Mouse (Mus musculus): ENCODE results near the gene Zfp954. TPM values are rescaled to one million over a fixed set of nuclear protein-coding genes. Genes with fewer than 3 reads are reported as not detected.
A peak's percentile ranks its signal among the peaks of the same experiment; 100 is the strongest.
"Not testable (repeated sequence)": the region's sequence is repeated elsewhere in the genome, so short reads cannot be mapped to it uniquely, and the experiment has no call there.

Gene Zfp954
- total RNA-seq (2014; fragmentation: Nextera tagmentation) (12.0 and 13.7 TPM in 2 replicates), total RNA-seq (2017) (4.4 and 13.8 TPM in 2 replicates)

DNA sequence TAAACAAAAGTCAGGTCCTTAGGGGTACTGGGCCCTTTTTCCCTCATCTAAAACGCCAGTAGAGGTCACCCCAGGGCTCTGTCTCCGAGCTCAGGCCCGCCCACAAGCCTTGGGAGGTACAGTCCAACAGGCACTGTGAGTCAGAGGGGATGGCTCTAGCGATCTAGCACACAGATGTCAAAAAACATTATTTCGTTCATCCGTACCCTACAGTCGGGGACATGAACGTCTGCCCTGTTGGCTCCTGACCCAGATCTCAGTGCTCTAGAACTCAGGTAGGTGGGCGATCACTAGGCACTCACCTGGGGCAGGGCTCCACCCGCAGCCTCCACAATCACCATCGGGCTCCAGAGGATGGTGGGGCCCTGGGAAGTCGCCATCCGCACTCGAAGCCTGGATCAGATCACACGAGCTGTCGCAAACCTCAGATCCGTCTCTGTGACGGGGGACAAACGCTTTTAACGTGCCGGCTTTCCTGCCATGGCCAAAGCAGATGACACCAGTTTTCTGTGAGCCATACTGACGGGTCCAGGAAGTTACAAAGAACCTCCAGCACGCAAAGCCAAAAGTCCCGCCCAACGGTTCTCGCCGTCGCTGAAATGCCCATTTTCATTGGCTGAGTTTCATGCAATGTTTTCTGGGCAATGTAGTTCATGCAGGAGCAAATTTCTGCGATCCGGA, at the start of gene Zfp954:
Gene Zfp954, minus strand, starts transcription at position 568 of the 681 bp plus-strand sequence.
- ATAC-seq (replicated peaks; ENCODE audit: low FRiP score, low TSS enrichment, poor library complexity, severe bottlenecking), result peak; percentile 98

DNA sequence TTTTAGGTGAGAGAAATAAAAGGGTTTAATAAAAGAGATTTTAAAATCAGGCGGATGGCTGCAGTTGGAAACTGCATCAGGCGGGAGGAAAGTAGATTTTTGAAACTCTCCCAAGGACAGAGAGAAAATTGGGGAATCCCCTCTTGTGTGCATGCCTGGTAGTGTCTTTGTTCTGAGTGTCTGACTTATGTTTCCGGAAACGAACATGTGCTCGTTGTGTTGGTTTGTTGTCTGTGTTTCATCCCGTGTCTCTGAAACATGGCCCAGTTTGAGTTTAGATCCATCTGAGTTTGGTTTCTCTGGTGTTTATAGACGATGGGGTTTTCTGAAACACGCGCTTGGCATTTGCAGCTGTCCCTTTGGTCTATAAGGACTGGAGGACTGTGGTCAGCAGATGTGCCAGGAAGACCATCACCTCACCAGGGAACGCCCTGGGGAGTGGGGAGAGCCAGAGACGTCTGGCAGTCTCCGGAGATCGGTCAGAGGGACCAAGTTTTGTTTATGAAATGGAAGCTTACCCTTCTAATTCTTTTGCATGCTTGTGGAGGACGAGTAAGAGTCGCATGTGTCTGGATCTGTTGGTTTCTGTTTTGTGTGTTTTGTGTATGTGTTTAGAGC, 24.8 kb upstream of the Zfp954 start:
- no peak for ATAC-seq (replicated peaks; ENCODE audit: low FRiP score, low TSS enrichment, poor library complexity, severe bottlenecking)

DNA sequence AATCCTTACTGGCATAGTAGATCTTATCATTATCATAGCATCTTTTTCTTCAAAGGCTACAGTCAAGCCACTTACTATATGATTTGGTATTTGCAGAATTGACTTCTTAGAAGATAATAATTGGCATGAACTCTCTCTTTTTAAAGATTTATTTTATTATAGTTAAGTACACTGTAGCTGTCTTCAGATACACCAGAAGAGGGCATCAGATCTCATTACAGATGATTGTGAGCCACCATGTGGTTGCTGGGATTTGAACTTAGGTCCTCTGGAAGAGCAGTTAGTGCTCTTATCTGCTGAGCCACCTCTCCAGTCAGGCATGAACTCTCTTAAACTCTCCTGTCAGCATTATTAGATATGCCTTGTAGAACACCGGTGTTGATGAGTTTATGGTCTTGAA, 22.9 kb upstream of the Zfp954 start:
- ATAC-seq (replicated peaks; ENCODE audit: low FRiP score, low TSS enrichment, poor library complexity, severe bottlenecking), result no peak

DNA sequence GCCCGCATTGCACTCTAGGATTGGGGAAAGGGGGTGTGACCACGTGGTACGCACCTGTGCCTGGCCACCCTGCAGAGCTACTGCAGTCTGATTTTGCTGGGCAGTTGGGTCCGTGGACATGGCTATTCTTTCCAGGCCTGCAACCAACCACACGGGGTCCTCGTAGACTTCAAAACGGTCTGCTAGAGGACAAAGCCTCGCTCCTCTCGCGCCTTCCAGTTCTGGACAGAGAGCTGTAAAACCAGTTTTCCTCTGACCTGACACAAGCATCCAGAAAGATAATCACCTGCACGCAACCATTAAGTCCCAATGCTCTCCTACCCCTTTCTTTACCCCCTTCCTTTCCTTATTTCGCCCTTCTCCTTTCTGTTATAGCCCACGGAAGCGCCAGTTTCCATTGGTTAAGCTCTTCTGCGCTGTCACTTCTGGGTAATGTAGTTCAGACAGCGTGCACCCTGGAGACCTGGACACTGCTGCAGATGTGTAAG, 15.1 kb upstream of the Zfp954 start, which contains the start of gene Zfp773:
Gene Zfp773, minus strand, starts transcription at position 377 of the 488 bp plus-strand sequence.
- ATAC-seq (replicated peaks; ENCODE audit: low FRiP score, low TSS enrichment, poor library complexity, severe bottlenecking), result peak; percentile 99

DNA sequence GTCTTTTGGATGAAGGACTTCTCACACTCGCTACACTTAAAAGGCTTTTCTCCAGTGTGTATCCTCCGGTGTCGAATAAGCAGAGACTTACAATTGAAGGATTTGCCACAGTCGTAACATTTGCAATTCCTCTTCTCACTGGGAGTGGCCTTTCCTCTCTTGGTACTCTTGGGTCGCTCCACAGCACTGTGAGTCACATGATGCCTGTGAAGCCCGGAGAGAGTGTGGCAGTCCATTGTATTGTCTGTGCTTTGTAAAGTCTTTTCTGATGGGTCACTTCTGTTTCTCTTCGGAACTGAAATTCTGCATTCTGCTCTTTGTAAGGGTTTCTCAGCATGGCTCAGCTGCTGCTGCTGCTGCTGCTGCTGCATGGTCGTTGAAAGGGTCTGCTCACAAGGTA, 11.5 kb upstream of the Zfp954 start:
- no peak for ATAC-seq (replicated peaks; ENCODE audit: low FRiP score, low TSS enrichment, poor library complexity, severe bottlenecking)

DNA sequence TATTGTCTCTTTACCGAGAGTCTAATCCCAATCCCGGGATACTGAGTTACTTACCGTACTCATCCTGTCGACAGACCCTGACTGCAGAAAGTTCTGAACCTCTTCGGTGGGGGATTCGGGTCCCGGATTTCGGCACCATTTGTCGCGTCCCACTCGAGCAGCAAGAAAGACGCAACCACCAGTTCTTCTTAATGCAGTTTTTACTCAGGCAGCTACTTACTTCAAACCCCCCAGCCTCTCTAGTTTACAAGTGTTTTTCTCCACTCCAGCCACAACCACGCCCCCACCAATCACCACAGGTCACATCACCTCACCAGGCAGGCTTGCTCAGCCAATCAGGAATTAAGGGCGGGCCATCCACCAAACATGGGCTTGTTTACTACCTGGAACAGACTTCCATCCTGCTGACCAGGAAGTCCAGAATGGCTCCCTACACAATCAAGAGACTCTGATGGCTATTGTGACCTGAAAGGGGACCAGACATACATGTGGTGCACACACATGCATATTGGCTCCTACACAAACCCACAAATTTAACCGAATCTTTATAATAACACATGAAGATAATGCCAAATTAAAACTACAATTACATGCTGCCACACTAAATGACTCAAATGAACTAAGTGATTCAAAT, 9.3 kb upstream of the Zfp954 start:
- ATAC-seq (replicated peaks; ENCODE audit: low FRiP score, low TSS enrichment, poor library complexity, severe bottlenecking), result not testable (repeated sequence)

DNA sequence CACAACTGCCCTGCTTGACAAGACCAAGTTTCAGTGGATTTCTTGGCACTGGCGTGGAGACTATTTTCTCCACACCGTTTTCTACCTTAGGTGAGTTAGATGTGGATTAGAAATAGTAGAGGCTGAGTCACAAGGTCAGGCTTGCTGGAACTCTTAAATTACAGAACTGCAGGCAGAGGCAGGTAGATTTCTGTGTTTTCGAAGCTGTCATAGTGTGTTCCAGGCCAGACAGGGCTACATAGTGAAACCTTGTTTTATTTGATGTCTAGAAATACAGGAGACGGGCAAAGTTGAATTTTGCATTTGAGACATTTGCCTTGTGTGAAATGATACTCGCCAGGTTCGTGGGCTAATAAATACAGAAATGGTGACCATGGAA, 303 bp upstream of the Zfp954 start:
- no peak; the same call in 1 of the 2 replicates for ATAC-seq (replicated peaks; ENCODE audit: low FRiP score, low TSS enrichment, poor library complexity, severe bottlenecking)

DNA sequence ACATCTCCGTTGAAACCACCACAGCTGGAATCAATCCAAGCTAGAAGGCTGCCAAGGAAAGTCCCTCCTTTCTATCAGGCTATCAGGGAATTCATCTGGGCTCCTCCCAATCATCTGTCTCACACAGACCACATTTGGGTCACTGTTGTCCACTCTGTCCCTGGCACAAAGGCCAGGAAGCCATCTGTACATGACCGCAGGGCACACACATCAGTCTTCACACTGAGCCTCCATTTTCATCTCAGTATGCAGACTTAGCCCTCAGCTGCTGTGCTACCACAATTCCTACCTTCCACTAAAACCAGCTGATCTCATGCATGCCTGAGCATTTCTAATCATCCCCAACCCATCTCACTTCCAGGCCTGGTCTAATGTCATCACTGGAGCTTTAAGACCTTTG, 2.8 kb downstream of the Zfp954 start:
- ATAC-seq (replicated peaks; ENCODE audit: low FRiP score, low TSS enrichment, poor library complexity, severe bottlenecking), result no peak

DNA sequence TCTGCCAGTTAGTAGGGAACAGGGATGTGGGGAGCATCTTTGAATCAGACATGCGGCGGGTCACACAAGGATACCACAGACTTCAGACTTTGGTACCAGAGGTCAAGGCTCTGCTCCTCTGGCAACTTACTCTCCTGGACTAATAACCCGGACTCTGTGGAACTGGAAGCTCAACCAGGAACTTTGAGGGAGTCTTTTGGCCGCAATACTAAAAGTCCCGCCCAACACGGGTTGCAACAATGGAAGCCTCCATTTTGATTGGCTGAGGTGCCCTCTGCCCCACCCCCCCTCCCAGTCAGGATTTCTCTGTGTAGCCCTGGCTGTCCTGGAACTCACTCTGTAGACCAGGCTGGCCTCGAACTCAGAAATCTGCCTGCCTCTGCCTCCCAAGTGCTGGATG, 12.8 kb downstream of the Zfp954 start:
- ATAC-seq (replicated peaks; ENCODE audit: low FRiP score, low TSS enrichment, poor library complexity, severe bottlenecking), result no peak

Other genes starting within 250 kb of the Zfp954 start
- gene Aurkc, start 126.2 kb downstream of the Zfp954 start, total RNA-seq (2014; fragmentation: Nextera tagmentation), result not detected in 2 replicates
- not detected in 2 replicates for gene Aurkc, start 126.2 kb downstream of the Zfp954 start, total RNA-seq (2017)
- gene Zfp773, start 15.3 kb upstream of the Zfp954 start, total RNA-seq (2014; fragmentation: Nextera tagmentation), result 1.0 TPM in 2 replicates
- gene Zfp773, start 15.3 kb upstream of the Zfp954 start, total RNA-seq (2017), result 1.5 and 4.3 TPM in 2 replicates
- gene Zfp418, start 49.8 kb upstream of the Zfp954 start, total RNA-seq (2014; fragmentation: Nextera tagmentation), result 1.6 and 6.9 TPM in 2 replicates
- gene Zfp418, start 49.8 kb upstream of the Zfp954 start, total RNA-seq (2017), result 2.2 and 2.3 TPM in 2 replicates
- 1.1 and 1.7 TPM in 2 replicates for gene Zfp772, start 88.5 kb upstream of the Zfp954 start, total RNA-seq (2014; fragmentation: Nextera tagmentation)
- gene Zfp772, start 88.5 kb upstream of the Zfp954 start, total RNA-seq (2017), result 3.0 and 3.5 TPM in 2 replicates
- 0.46 TPM in 1 of 2 replicates, not detected in the other for gene Vmn2r29, start 125.8 kb upstream of the Zfp954 start, total RNA-seq (2014; fragmentation: Nextera tagmentation)
- gene Vmn2r29, start 125.8 kb upstream of the Zfp954 start, total RNA-seq (2017), result not detected in 2 replicates
- gene Gm45844, start 156.8 kb upstream of the Zfp954 start, total RNA-seq (2014; fragmentation: Nextera tagmentation), result 0.48 and 3.8 TPM in 2 replicates
- gene Gm45844, start 156.8 kb upstream of the Zfp954 start, total RNA-seq (2017), result 4.4 TPM in 1 of 2 replicates, not detected in the other
- gene Clcn4, start 179.4 kb upstream of the Zfp954 start, total RNA-seq (2014; fragmentation: Nextera tagmentation), result 26.5 and 28.8 TPM in 2 replicates
- 26.7 and 32.5 TPM in 2 replicates for gene Clcn4, start 179.4 kb upstream of the Zfp954 start, total RNA-seq (2017)
- gene Vmn2r30, start 216.1 kb upstream of the Zfp954 start, total RNA-seq (2014; fragmentation: Nextera tagmentation), result 0.04 TPM in 1 of 2 replicates, not detected in the other
- not detected in 2 replicates for gene Vmn2r30, start 216.1 kb upstream of the Zfp954 start, total RNA-seq (2017)

Measured in megakaryocyte-erythroid progenitor cell, adult 5-6 weeks (primary cell).